7 mouse cellular contexts compared by ENCODE assay signal in the genomic region with DNA sequence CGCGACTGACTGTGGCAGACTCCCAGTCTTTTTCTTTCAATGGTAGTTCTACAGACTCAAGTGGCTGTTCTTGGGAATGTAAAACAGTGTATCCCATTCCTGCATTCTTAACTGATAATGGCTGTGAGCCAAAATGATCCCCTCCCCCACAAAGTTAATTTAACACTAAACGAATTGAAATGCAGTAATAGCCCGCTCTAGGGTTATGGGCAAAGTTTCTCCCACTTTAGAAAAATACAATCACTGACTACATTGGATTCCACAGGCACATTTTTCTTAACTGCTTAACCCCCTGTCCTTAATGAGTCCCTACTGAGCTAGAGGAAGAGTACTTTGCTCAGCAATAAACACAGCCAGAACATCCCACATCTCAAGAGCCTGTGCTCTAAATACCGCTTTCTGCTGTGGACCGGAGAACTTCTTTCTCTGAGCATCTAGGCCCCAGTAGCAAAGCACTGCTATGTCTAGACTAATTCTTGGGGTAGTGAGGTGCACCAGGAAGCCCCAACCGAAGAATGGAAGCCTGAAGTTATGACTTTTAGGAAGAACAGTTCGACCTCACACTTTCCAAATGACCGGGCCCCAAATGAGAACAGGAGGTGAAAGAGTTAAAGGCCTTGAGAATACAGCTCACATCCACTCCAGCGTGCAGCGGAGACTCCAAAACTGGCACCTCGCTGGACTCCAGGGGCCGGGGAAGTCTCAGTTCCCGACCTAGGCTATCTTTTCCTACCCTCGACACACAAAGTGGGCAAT. TPM values are rescaled to one million over a fixed set of nuclear protein-coding genes. Genes with fewer than 3 reads are reported as not detected.
DNase-seq lines count a peak whose midpoint lies in the region; ATAC-seq lines count a peak whose summit lies in the region.

No protein-coding gene starts in this region.

- ATAC-seq in hindbrain, embryonic 16.5 days, result peak; percentile 18

- H3K27me3 ChIP-seq in hindbrain, embryonic 16.5 days (replicated peaks; ENCODE audit: control insufficient read depth, insufficient read depth, low read length), result no peaks in the 10 kb centered on the region

- H3K4me3 ChIP-seq in hindbrain, embryonic 16.5 days (ENCODE audit: low read length), result peak overlapping the region; percentile 75
- peak overlapping the region; percentile 76 for H3K4me3 ChIP-seq in macrophage (ENCODE audit: inconsistent target)

- H3K36me3 ChIP-seq in hindbrain, embryonic 16.5 days (ENCODE audit: control insufficient read depth, insufficient read depth, low read length), result peaks cover 4% of the 10 kb centered on the region; the same call in 1 of the 2 replicates
- H3K36me3 ChIP-seq in macrophage (ENCODE audit: inconsistent target), result no peaks in the 10 kb centered on the region

- H3K27ac ChIP-seq in hindbrain, embryonic 16.5 days (ENCODE audit: low read depth, low read length), result peak overlapping the region; percentile 86
- peak overlapping the region; percentile 58 for H3K27ac ChIP-seq in macrophage

- peak; percentile 26 for DNase-seq in ovary, postnatal 10 days (ENCODE audit: low spot score)
- DNase-seq in ovary, adult 18-20 months (ENCODE audit: low spot score), result no peak
- DNase-seq in c-Kit-positive CD71-positive TER-119-positive erythroid progenitor cells, embryonic 14.5 days (ENCODE audit: low spot score), result peak; percentile 16
- no peak for DNase-seq in adrenal gland, adult 2 months
- DNase-seq in gastrocnemius, postnatal 14 days, result no peak

- peak overlapping the region; percentile 91 for H3K4me2 ChIP-seq in hindbrain, embryonic 16.5 days (ENCODE audit: low read length)

- peak overlapping the region; percentile 83 for H3K9ac ChIP-seq in hindbrain, embryonic 16.5 days (ENCODE audit: low read depth, low read length)

- intact Hi-C loops in gastrocnemius, postnatal 14 days (cut with DNase I; ENCODE audit: low total_unique reads), result no loop called here

- H3K79me2 ChIP-seq in macrophage (ENCODE audit: inconsistent target), result peaks cover 46% of the 10 kb centered on the region

- H3K9me3 ChIP-seq in hindbrain, embryonic 16.5 days (ENCODE audit: control insufficient read depth, low read length), result no peaks in the 10 kb centered on the region

- H3K4me1 ChIP-seq in hindbrain, embryonic 16.5 days (ENCODE audit: control insufficient read depth, insufficient read depth, low read depth, low read length), result peaks cover 14% of the 10 kb centered on the region

- WGBS in hindbrain, embryonic 16.5 days, result 10% methylated on average over 15 of the region's 15 CpGs
- 24% methylated on average over 15 of the region's 15 CpGs for WGBS in macrophage (ENCODE audit: missing documents)

RNA-seq across cellular contexts. Expression of a gene that starts 1.4 kb away (rescaled TPM):
- 87.7 and 98.7 TPM in 2 replicates for polyA plus RNA-seq in hindbrain, embryonic 16.5 days (2015; fragmentation: Nextera tagmentation; extraction: Ambion mirVana)
- total RNA-seq in macrophage (2018; cell fraction: chromatin; rRNA removed), result 10 to 100 TPM in 17 of 26 experiments, 1 to 10 TPM in 9; 5.8 to 49.3 (median 13.0) TPM
- total RNA-seq in macrophage (2018; cell fraction: cytosol; rRNA removed), result 10 to 100 TPM; 29.1 to 62.1 (median 45.5) TPM
- 10 to 100 TPM; 21.4 to 70.8 (median 37.0) TPM for total RNA-seq in macrophage (2018; cell fraction: nucleus; rRNA removed)
- 51.8 to 76.9 TPM (median 52.4 TPM) in 3 replicates for polyA plus RNA-seq in macrophage (2018)
- 100 to 1,000 TPM; 150 to 169 TPM for total RNA-seq in adrenal gland, adult 2 months (2021)
- polyA plus RNA-seq in adrenal gland, adult 2 months (2012; rRNA removed), result 299 and 338 TPM in 2 replicates
- 10 to 100 TPM; 36.4 to 46.9 TPM for total RNA-seq in gastrocnemius, postnatal 14 days (2021)

Comparison
In these comparisons a context has a peak if more than half of its experiments do, and no peak if none do; other contexts are left out.
1. DNase-seq: peak in ovary, postnatal 10 days (single experiment) and c-Kit-positive CD71-positive TER-119-positive erythroid progenitor cells, embryonic 14.5 days (single experiment); none in ovary, adult 18-20 months (single experiment), adrenal gland, adult 2 months (single experiment) and gastrocnemius, postnatal 14 days (single experiment).